In genomic region chr19:4603801-4604723, GRCm38 (mm10) we compare ENCODE assay signal across 8 mouse cellular contexts. TPM values are rescaled to one million over a fixed set of nuclear protein-coding genes. Genes with fewer than 3 reads are reported as not detected.
DNase-seq lines count a peak whose midpoint lies in the region; ATAC-seq lines count a peak whose summit lies in the region.

No protein-coding gene starts in this region.

- H3K4me3 ChIP-seq in embryonic facial prominence, embryonic 12.5 days = no peak overlapping the region
- no peak overlapping the region for H3K4me3 ChIP-seq in lung, embryonic 15.5 days

- 0 out of 2 replicates have a peak, but pooled peaks have one; percentile 32 for ATAC-seq in embryonic facial prominence, embryonic 12.5 days (ENCODE audit: insufficient number of reproducible peaks, insufficient read depth, low FRiP score, low TSS enrichment)
- ATAC-seq in lung, embryonic 15.5 days (ENCODE audit: borderline replicate concordance, extremely low read depth, low FRiP score, low TSS enrichment) = peak; percentile 56

- H3K27me3 ChIP-seq in embryonic facial prominence, embryonic 12.5 days = no peaks in the 10 kb centered on the region
- H3K27me3 ChIP-seq in lung, embryonic 15.5 days = no peaks in the 10 kb centered on the region

- no peaks in the 10 kb centered on the region for H3K9me3 ChIP-seq in embryonic facial prominence, embryonic 12.5 days
- H3K9me3 ChIP-seq in lung, embryonic 15.5 days = no peaks in the 10 kb centered on the region

- 40% methylated on average over 24 of the region's 24 CpGs for WGBS in embryonic facial prominence, embryonic 12.5 days
- WGBS in lung, embryonic 15.5 days = 37% methylated on average over 24 of the region's 24 CpGs

- H3K4me1 ChIP-seq in embryonic facial prominence, embryonic 12.5 days = no peaks in the 10 kb centered on the region
- peaks cover 13% of the 10 kb centered on the region; the same call in 1 of the 2 replicates for H3K4me1 ChIP-seq in lung, embryonic 15.5 days

- no peak overlapping the region for H3K9ac ChIP-seq in embryonic facial prominence, embryonic 12.5 days
- H3K9ac ChIP-seq in lung, embryonic 15.5 days = no peak overlapping the region

- no peak overlapping the region for H3K27ac ChIP-seq in embryonic facial prominence, embryonic 12.5 days
- H3K27ac ChIP-seq in lung, embryonic 15.5 days = no peak overlapping the region

- peak; percentile 45 for DNase-seq in cerebellum, adult 11-12 months
- no peak for DNase-seq in cerebellum, postnatal 4 days (ENCODE audit: low spot score in 2 of 2)
- DNase-seq in CD4-positive helper T cell, adult 2 months (ENCODE audit: low read depth, low spot score) = peak; percentile 22
- peak; percentile 74 for DNase-seq in kidney, adult 9 months
- peak; percentile 71 for DNase-seq in thymus, postnatal 4 days
- no peak for DNase-seq in gastrocnemius, postnatal 25 days

- no peak overlapping the region for H3K4me2 ChIP-seq in embryonic facial prominence, embryonic 12.5 days (replicated peaks)
- 0 out of 2 replicates have a peak overlapping the region, but pooled peaks have one; percentile 16 for H3K4me2 ChIP-seq in lung, embryonic 15.5 days

- H3K36me3 ChIP-seq in embryonic facial prominence, embryonic 12.5 days = no peaks in the 10 kb centered on the region
- H3K36me3 ChIP-seq in lung, embryonic 15.5 days = no peaks in the 10 kb centered on the region

RNA-seq across cellular contexts. Expression of gene Lrfn4, which starts 11.4 kb away (rescaled TPM):
- polyA plus RNA-seq in embryonic facial prominence, embryonic 12.5 days (2016; fragmentation: Nextera tagmentation; extraction: Ambion mirVana) = 15.1 and 16.3 TPM in 2 replicates
- 6.5 and 6.8 TPM in 2 replicates for polyA plus RNA-seq in lung, embryonic 15.5 days (2015; fragmentation: Nextera tagmentation; extraction: Ambion mirVana)
- 1 to 10 TPM; 1.4 to 1.5 TPM for total RNA-seq in gastrocnemius, postnatal 25 days (2021)

RNA-seq across cellular contexts. Expression of gene Rce1, which starts 21.4 kb away (rescaled TPM):
- polyA plus RNA-seq in embryonic facial prominence, embryonic 12.5 days (2016; fragmentation: Nextera tagmentation; extraction: Ambion mirVana) = 64.6 and 67.9 TPM in 2 replicates
- polyA plus RNA-seq in lung, embryonic 15.5 days (2015; fragmentation: Nextera tagmentation; extraction: Ambion mirVana) = 73.5 and 74.4 TPM in 2 replicates
- 1 to 10 TPM; 3.9 to 6.5 TPM for total RNA-seq in gastrocnemius, postnatal 25 days (2021)

Comparison
In these comparisons a context has a peak if more than half of its experiments do, and no peak if none do; other contexts are left out.
1. DNase-seq: peak in cerebellum, adult 11-12 months (single experiment), CD4-positive helper T cell, adult 2 months (single experiment), kidney, adult 9 months (single experiment) and thymus, postnatal 4 days (single experiment); none in cerebellum, postnatal 4 days (0 of 2) and gastrocnemius, postnatal 25 days (single experiment).